Mouse (Mus musculus): ENCODE measurements at regions not wholly inside any gene's neighbourhood (a gene's known extent, or its start where the extent isn't known, plus 50 kb on each side); places are given as distances from the start of the nearest gene placed in this dataset.

- in situ Hi-C loops (cut with MboI, MseI): no loop called here
Measured at GRCm38 (mm10) chr3:40027713-40028112, 503.4 kb upstream of the Intu start.

GRCm38 (mm10) chr3:40036177-40036576, 494.9 kb upstream of the Intu start:
- in situ Hi-C loops (cut with MboI, MseI): loop anchor here in 1 of 2 experiments (10.0 kb wide), 1 partner anchor 1701 kb away; no protein-coding TSS in a partner anchor

GRCm38 (mm10) chr3:40049721-40050120, 481.4 kb upstream of the Intu start:
- in situ Hi-C loops (cut with MboI, MseI): no loop called here

GRCm38 (mm10) chr3:40058281-40058680, 472.8 kb upstream of the Intu start:
- in situ Hi-C loops (cut with MboI, MseI): no loop called here

- in situ Hi-C loops (cut with MboI, MseI): no loop called here
Measured at GRCm38 (mm10) chr3:40058719-40059420, 472.2 kb upstream of the Intu start.

GRCm38 (mm10) chr3:40070137-40070667, 460.9 kb upstream of the Intu start:
- in situ Hi-C loops (cut with MboI, MseI): no loop called here

DNA sequence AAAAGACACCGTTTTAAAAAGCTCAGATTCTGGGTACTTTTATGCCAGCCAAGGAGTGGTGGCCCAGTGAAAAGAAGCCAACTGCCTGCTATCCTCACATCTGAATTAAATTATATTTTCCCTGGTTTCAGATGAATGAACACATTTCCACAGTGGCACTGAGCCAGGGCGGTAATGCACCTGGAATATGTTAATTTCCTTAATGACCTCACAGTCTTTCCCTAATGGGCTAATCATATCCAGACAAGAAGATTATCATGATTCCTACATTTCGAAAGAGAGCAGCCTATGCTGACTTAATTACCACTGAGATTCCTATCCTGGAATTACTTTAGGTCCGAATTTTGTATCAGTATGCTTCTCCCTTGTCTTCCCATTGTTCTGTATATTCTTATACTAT, 454.3 kb upstream of the Intu start:
- in situ Hi-C loops (cut with MboI, MseI): no loop called here

DNA sequence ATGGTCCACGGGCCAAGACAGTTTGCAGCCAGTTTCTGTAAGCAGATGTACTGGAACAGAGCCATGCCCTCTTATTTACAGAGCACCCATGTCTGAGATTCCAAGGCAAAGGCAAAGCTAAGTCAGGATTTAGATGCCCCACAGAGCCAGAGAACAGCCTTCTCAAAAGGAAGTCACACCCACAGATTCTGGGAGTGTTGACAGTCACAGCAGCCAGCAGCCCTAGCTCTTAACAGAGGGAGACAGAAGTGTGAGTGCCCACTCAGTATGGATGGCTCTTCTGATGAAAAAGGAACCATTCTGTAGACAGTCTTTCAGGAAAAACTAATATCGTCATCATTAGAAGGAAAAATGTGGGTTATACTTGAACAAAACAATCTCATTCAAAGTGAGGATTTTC, 446.0 kb upstream of the Intu start:
- in situ Hi-C loops (cut with MboI, MseI): no loop called here

DNA sequence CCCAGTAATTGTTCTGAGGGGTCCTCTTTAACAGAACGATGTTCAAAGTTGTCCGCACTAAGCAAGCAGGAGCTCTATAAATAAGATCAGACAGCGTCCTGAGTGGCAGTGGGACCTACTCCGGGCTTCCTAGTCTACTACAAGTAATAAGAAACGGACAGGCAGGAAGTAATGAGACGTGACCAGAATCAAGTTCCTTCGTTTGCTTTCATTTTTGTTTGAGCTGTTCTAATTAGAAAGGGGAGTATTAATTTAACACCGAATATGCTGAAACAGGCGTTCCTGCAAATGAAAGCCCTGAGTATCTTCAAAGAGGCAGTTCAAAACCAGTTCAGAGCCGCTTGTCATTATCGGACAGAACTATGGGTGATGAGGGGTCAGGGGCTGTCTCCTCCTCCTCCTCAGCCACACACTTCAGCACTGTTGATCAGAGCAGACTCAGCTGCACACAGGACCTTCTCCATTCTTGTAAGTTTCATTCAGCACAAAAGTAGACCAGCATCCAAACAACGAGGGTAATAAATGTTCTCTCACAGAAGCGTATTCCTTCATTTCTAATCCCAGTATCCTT, 439.2 kb upstream of the Intu start:
- in situ Hi-C loops (cut with MboI, MseI): no loop called here

GRCm38 (mm10) chr3:40092765-40093368, 438.2 kb upstream of the Intu start:
- in situ Hi-C loops (cut with MboI, MseI): no loop called here

DNA sequence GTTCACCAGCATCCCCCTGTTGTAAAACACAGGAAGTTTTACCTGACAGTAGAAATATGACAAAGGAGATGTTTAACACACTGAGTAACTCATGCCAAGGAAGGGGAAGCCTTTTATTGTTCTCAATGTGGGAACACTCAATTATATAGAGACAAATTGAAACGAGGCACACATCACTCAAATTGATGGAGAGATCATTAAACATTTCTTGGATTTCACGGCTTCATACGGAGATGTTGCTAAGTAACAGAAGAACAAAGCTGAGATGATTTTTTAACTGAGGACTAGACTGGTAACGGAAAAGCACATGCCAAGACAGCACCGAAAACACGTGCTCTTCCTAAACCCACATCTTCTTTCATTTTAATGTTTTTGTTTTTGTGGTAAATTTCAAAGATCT, 437.0 kb upstream of the Intu start:
- in situ Hi-C loops (cut with MboI, MseI): no loop called here

GRCm38 (mm10) chr3:40094701-40095100, 436.4 kb upstream of the Intu start:
- in situ Hi-C loops (cut with MboI, MseI): no loop called here

DNA sequence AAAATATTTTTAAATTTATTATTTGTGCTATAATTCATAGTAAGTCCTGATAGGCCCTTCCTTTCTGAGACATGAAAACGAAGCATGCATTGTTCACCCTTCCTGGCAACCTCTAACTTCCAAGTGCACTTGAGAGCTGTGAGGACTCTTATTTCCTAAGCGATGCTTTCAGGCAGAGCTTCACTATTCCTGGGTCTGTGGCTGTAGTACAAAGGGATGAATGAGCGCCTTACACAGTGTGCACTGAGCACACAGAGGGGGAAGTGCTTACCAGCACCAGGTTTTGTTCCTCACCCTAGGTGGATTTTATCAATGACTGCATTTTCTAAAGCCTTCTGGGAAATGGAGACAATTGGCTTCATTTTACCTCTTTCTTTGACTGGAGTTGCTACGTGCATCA, 428.4 kb upstream of the Intu start:
- in situ Hi-C loops (cut with MboI, MseI): no loop called here

DNA sequence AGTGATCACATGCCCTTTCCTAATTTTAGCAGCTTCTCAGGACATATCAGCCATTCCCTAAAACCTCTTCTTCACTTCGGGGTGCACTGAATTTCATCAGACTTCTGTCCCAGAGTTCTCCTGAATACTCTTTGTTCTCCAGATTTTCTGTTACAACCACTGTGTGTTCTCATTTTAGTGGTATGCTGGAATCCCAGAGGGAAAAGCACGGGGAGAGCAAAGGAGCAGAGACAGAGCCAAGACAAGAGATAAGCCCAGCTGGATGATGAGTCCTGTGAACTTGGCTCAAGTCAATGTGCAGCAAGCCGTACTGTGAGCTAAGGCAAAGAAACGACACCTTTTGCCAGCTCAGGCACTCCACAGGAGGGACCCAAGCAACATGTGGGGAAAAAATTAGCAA, 416.3 kb upstream of the Intu start:
- in situ Hi-C loops (cut with MboI, MseI): loop anchor here (5.0 to 10.0 kb wide), 3 partner anchors 1037 to 1800 kb away; no protein-coding TSS in a partner anchor

DNA sequence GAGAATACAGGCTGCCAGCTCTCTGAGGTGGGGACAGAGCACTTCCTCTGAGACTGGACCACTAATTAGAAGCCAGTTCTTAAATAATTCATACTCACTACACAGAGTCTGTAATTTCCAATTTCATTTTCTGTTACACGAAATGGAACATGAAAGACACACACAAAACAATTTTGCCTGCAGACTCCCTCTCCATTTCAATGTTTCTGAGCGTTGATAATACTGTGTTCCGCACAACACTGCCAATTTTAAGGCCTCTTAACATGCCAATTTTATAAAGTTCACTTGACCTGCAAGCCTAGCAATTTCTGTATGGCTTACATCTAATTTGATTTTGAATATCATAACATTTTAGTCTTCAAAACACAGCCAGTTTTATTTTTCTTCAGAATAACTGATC, 412.5 kb upstream of the Intu start:
- in situ Hi-C loops (cut with MboI, MseI): loop anchor here (5.0 to 10.0 kb wide), 3 partner anchors 1034 to 1804 kb away; no protein-coding TSS in a partner anchor

DNA sequence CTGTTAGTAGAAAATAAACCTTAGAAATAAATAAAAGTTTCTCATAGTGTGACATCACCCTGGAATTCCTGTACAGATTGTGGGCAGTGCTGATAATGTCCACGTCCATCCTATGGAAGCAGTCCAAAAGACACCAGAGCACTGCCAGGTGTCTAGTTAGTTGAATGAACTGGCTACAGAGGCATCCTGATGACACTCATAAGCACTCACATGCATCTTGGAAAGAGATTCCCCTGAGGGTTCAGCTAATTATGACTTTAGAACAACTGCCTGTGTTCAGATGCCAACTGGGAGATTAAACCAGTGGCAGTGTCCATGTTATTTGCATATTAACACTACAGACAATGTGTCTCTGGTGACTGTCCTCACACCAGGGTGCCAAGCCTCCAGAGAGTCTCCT, 411.6 kb upstream of the Intu start:
- in situ Hi-C loops (cut with MboI, MseI): loop anchor here (5.0 to 10.0 kb wide), 3 partner anchors 1033 to 1805 kb away; no protein-coding TSS in a partner anchor

- in situ Hi-C loops (cut with MboI, MseI): loop anchor here in 1 of 2 experiments (5.0 kb wide), 1 partner anchor 283 kb away; no protein-coding TSS in a partner anchor
Measured at GRCm38 (mm10) chr3:40120298-40120875, 410.7 kb upstream of the Intu start.

DNA sequence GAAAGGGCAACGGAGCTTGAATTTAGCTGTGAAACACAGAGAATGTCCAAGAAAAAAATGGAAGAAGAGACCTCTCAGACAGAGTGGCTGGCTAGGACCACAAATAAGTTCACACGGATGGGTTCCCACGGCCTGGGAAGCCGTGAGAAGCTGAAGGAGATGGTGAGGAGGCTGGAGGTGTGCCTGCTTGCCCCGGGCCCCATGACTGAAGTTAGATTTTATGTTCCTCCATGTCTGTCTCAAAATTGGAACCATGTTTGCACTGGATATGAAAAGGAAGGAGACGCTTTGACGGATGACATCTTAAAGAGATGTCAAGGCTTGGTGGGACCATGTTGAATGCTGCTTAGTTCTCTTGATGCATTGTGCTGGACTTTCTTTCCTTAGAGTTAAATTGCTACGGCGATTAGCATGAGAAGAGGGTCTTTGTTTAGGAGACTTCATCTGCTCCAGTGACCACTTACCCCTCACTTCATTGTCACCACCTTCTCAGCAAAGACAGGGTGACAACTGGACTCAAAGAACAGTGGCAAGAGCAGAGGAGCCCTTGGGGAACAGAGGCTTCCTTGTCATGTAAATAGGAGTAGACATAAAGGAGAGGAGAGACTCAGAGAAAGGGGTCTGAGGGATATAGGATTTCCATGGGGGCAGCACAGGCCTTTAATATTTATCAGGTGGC, 407.4 kb upstream of the Intu start:
- in situ Hi-C loops (cut with MboI, MseI): loop anchor here in 1 of 2 experiments (5.0 kb wide), 1 partner anchor 286 kb away; no protein-coding TSS in a partner anchor

- in situ Hi-C loops (cut with MboI, MseI): no loop called here
Measured at GRCm38 (mm10) chr3:40126903-40127302, 404.2 kb upstream of the Intu start.

DNA sequence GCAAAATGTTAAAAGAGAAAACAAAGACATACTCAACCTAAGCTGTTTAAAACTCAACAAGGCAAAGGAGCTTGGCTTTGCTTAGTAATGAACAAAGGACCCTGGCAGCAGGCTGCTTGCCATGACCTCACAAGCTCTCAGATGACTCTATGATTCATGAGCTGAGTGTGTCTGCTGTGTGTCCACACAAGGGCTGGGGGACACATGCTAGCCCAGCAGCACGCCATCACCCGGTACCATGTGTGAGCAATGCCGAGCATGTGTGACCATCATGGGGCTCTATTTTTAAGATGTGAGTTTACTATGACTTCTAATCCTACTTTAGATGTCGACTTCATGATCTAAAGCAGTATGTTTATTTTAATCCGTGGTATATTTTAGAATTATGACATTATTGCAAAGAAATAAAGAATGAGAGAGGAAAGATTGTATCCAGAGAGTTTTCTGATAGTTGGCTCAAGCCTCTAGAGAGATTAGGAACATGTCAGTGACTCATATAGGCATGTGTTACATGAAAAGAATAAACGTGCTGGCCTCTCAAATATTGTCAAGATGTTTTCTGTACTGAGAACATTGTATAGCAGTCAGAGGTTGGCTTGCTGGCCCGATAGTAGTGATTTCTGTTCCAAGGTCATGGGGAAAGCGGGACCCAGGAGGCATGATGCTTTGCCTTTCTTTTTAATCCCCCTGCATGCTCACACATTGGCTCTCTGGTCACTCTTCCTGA, 400.1 kb upstream of the Intu start:
- in situ Hi-C loops (cut with MboI, MseI): no loop called here

GRCm38 (mm10) chr3:40138671-40139070, 392.4 kb upstream of the Intu start:
- in situ Hi-C loops (cut with MboI, MseI): no loop called here
